Comparison of ENCODE assay signal across 9 mouse cellular contexts in genomic region chr9:45415912-45416311, GRCm38 (mm10). TPM values are rescaled to one million over a fixed set of nuclear protein-coding genes. Genes with fewer than 3 reads are reported as not detected.
DNase-seq lines count a peak whose midpoint lies in the region; ATAC-seq and TF ChIP-seq lines count a peak whose summit lies in the region.
"Had no signal": no experiment of that assay in that cellular context is flagged by ENCODE, and none has a peak within 500 bp of the region (broad histone marks: within the 10 kb centered on the region; RNA-seq: fewer than 3 reads in every experiment).

No protein-coding gene starts in this region.

- 49% methylated on average over 4 of the region's 4 CpGs for WGBS in hindbrain, embryonic 14.5 days
- WGBS in hindbrain, embryonic 16.5 days = 46% methylated on average over 4 of the region's 4 CpGs
- WGBS in embryonic facial prominence, embryonic 14.5 days = 49% methylated on average over 4 of the region's 4 CpGs
- WGBS in olfactory bulb, adult 2 months = 35% methylated on average over 4 of the region's 4 CpGs

- no peaks in the 10 kb centered on the region for H3K36me3 ChIP-seq in hindbrain, embryonic 14.5 days (replicated peaks; ENCODE audit: control insufficient read depth, insufficient read depth)
- no peaks in the 10 kb centered on the region for H3K36me3 ChIP-seq in hindbrain, embryonic 16.5 days (ENCODE audit: control insufficient read depth, insufficient read depth, low read length)
- no peaks in the 10 kb centered on the region for H3K36me3 ChIP-seq in embryonic facial prominence, embryonic 14.5 days (ENCODE audit: control insufficient read depth, insufficient read depth, low read length)
- H3K36me3 ChIP-seq: embryonic facial prominence, embryonic 12.5 days had no signal

- peak; percentile 76 for DNase-seq in hindbrain, embryonic 14.5 days (ENCODE audit: low spot score)
- peak; percentile 17 to 37 for DNase-seq in CD8-positive naive resting alpha-beta T cell, adult 2 months (ENCODE audit: low read depth in 2 of 2, low spot score in 2 of 2)
- DNase-seq in adrenal gland, postnatal 14 days = peak; percentile 71
- peak; percentile 8 for DNase-seq in embryonic facial prominence, embryonic 14.5 days (ENCODE audit: low spot score)
- DNase-seq in layer of hippocampus, postnatal 25 days (ENCODE audit: extremely low spot score in 1 of 2, low spot score in 1 of 2) = peak; percentile 78 to 93

- peak; percentile 37 for TF ChIP-seq CTCF in olfactory bulb, adult 2 months (IDR thresholded peaks at IDR 0.05; ENCODE audit: insufficient read depth, low read depth, low read length)

- TF ChIP-seq POLR2A in olfactory bulb, adult 2 months (IDR thresholded peaks at IDR 0.05; ENCODE audit: insufficient read depth, low read depth, low read length) = no peak

- no peak for ATAC-seq in hindbrain, embryonic 14.5 days (ENCODE audit: low FRiP score)
- no peak for ATAC-seq in hindbrain, embryonic 16.5 days
- ATAC-seq in embryonic facial prominence, embryonic 14.5 days (ENCODE audit: low read depth) = no peak
- no peak for ATAC-seq in erythroid progenitor cell, adult 5-6 weeks (replicated peaks; ENCODE audit: low FRiP score, poor library complexity, severe bottlenecking)

- no peaks in the 10 kb centered on the region for H3K27me3 ChIP-seq in hindbrain, embryonic 14.5 days (ENCODE audit: control insufficient read depth, insufficient read depth, low read length)
- H3K27me3 ChIP-seq in hindbrain, embryonic 16.5 days (replicated peaks; ENCODE audit: control insufficient read depth, insufficient read depth, low read length) = no peaks in the 10 kb centered on the region
- no peaks in the 10 kb centered on the region for H3K27me3 ChIP-seq in embryonic facial prominence, embryonic 14.5 days (replicated peaks; ENCODE audit: control insufficient read depth, insufficient read depth, low read length)
- H3K27me3 ChIP-seq: embryonic facial prominence, embryonic 12.5 days had no signal

- no peak overlapping the region for H3K4me3 ChIP-seq in hindbrain, embryonic 14.5 days (replicated peaks; ENCODE audit: low read length)
- no peak overlapping the region for H3K4me3 ChIP-seq in hindbrain, embryonic 16.5 days (ENCODE audit: low read length)
- H3K4me3 ChIP-seq in embryonic facial prominence, embryonic 14.5 days (ENCODE audit: low read depth, low read length) = no peak overlapping the region
- H3K4me3 ChIP-seq in olfactory bulb, adult 2 months (ENCODE audit: insufficient read depth, low read depth, low read length) = no peak overlapping the region
- H3K4me3 ChIP-seq: embryonic facial prominence, embryonic 12.5 days had no signal

- H3K9me3 ChIP-seq in hindbrain, embryonic 14.5 days (ENCODE audit: control insufficient read depth, low read length) = no peaks in the 10 kb centered on the region
- H3K9me3 ChIP-seq in hindbrain, embryonic 16.5 days (ENCODE audit: control insufficient read depth, low read length) = no peaks in the 10 kb centered on the region
- no peaks in the 10 kb centered on the region for H3K9me3 ChIP-seq in embryonic facial prominence, embryonic 14.5 days (ENCODE audit: control insufficient read depth, low read length)
- H3K9me3 ChIP-seq: embryonic facial prominence, embryonic 12.5 days had no signal

- H3K27ac ChIP-seq in hindbrain, embryonic 14.5 days = no peak overlapping the region
- no peak overlapping the region for H3K27ac ChIP-seq in hindbrain, embryonic 16.5 days (ENCODE audit: low read depth, low read length)
- H3K27ac ChIP-seq in embryonic facial prominence, embryonic 14.5 days (replicated peaks; ENCODE audit: low read depth, low read length) = no peak overlapping the region
- no peak overlapping the region for H3K27ac ChIP-seq in olfactory bulb, adult 2 months (ENCODE audit: insufficient read depth, low read depth, low read length)
- H3K27ac ChIP-seq: embryonic facial prominence, embryonic 12.5 days had no signal

- no peak overlapping the region for H3K9ac ChIP-seq in hindbrain, embryonic 14.5 days
- no peak overlapping the region for H3K9ac ChIP-seq in hindbrain, embryonic 16.5 days (ENCODE audit: low read depth, low read length)
- no peak overlapping the region for H3K9ac ChIP-seq in embryonic facial prominence, embryonic 14.5 days (ENCODE audit: low read depth, low read length)
- H3K9ac ChIP-seq: embryonic facial prominence, embryonic 12.5 days had no signal

- H3K4me1 ChIP-seq in hindbrain, embryonic 14.5 days (replicated peaks; ENCODE audit: control insufficient read depth, insufficient read depth, low read length) = no peaks in the 10 kb centered on the region; the same call in 1 of the 2 replicates
- peaks cover 5% of the 10 kb centered on the region for H3K4me1 ChIP-seq in hindbrain, embryonic 16.5 days (ENCODE audit: control insufficient read depth, insufficient read depth, low read depth, low read length)
- H3K4me1 ChIP-seq in embryonic facial prominence, embryonic 14.5 days (ENCODE audit: control insufficient read depth, insufficient read depth, low read length) = no peaks in the 10 kb centered on the region
- H3K4me1 ChIP-seq in olfactory bulb, adult 2 months (ENCODE audit: control insufficient read depth, insufficient read depth, low read length) = peaks cover 10% of the 10 kb centered on the region
- H3K4me1 ChIP-seq: embryonic facial prominence, embryonic 12.5 days had no signal

- H3K4me2 ChIP-seq in hindbrain, embryonic 14.5 days (replicated peaks) = no peak overlapping the region
- H3K4me2 ChIP-seq in hindbrain, embryonic 16.5 days (ENCODE audit: low read length) = no peak overlapping the region
- no peak overlapping the region for H3K4me2 ChIP-seq in embryonic facial prominence, embryonic 14.5 days (ENCODE audit: low read depth, low read length)
- H3K4me2 ChIP-seq: embryonic facial prominence, embryonic 12.5 days had no signal

RNA-seq across cellular contexts. Expression of gene Dscaml1, which starts 10.5 kb away (rescaled TPM):
- 13.2 and 15.1 TPM in 2 replicates for polyA plus RNA-seq in hindbrain, embryonic 14.5 days (2014; fragmentation: Nextera tagmentation; extraction: Ambion mirVana)
- polyA plus RNA-seq in hindbrain, embryonic 16.5 days (2015; fragmentation: Nextera tagmentation; extraction: Ambion mirVana) = 10.8 and 17.7 TPM in 2 replicates
- 0.78 and 1.4 TPM in 2 replicates for total RNA-seq in adrenal gland, postnatal 14 days (2021)
- polyA plus RNA-seq in embryonic facial prominence, embryonic 14.5 days (2014; fragmentation: Nextera tagmentation; extraction: Ambion mirVana) = 0.86 and 1.1 TPM in 2 replicates
- 10 to 100 TPM; 74.4 to 96.5 TPM for total RNA-seq in layer of hippocampus, postnatal 25 days (2021)
- not detected in 2 replicates for polyA plus RNA-seq in olfactory bulb, adult 2 months (2012; ENCODE audit: insufficient read depth, insufficient read length, low replicate concordance, missing spikeins)
- not detected in 2 replicates for total RNA-seq in erythroid progenitor cell, adult 5-6 weeks (2015; ENCODE audit: low replicate concordance)
- not detected in 2 replicates for total RNA-seq in erythroid progenitor cell, adult 5-6 weeks (2017; ENCODE audit: low replicate concordance)

RNA-seq across cellular contexts. Expression of gene Fxyd2, which starts 16.4 kb away (rescaled TPM):
- 8.8 and 12.7 TPM in 2 replicates for polyA plus RNA-seq in hindbrain, embryonic 14.5 days (2014; fragmentation: Nextera tagmentation; extraction: Ambion mirVana)
- 11.7 and 15.7 TPM in 2 replicates for polyA plus RNA-seq in hindbrain, embryonic 16.5 days (2015; fragmentation: Nextera tagmentation; extraction: Ambion mirVana)
- 3.0 and 6.3 TPM in 2 replicates for total RNA-seq in adrenal gland, postnatal 14 days (2021)
- polyA plus RNA-seq in embryonic facial prominence, embryonic 14.5 days (2014; fragmentation: Nextera tagmentation; extraction: Ambion mirVana) = 5.3 and 5.4 TPM in 2 replicates
- total RNA-seq in layer of hippocampus, postnatal 25 days (2021) = 10 to 100 TPM in 1 of 2 experiments, 1 to 10 TPM in 1; 8.3 to 10.6 TPM
- polyA plus RNA-seq in olfactory bulb, adult 2 months (2012; ENCODE audit: insufficient read depth, insufficient read length, low replicate concordance, missing spikeins) = not detected in 2 replicates
- total RNA-seq in erythroid progenitor cell, adult 5-6 weeks (2015; ENCODE audit: low replicate concordance) = 2.5 TPM in 1 of 2 replicates, not detected in the other
- not detected in 2 replicates for total RNA-seq in erythroid progenitor cell, adult 5-6 weeks (2017; ENCODE audit: low replicate concordance)

RNA-seq across cellular contexts. Expression of gene Fxyd6, which starts 45.9 kb away (rescaled TPM):
- polyA plus RNA-seq in hindbrain, embryonic 14.5 days (2014; fragmentation: Nextera tagmentation; extraction: Ambion mirVana) = 377 and 410 TPM in 2 replicates
- polyA plus RNA-seq in hindbrain, embryonic 16.5 days (2015; fragmentation: Nextera tagmentation; extraction: Ambion mirVana) = 679 and 766 TPM in 2 replicates
- 110 and 140 TPM in 2 replicates for total RNA-seq in adrenal gland, postnatal 14 days (2021)
- 56.9 and 71.4 TPM in 2 replicates for polyA plus RNA-seq in embryonic facial prominence, embryonic 14.5 days (2014; fragmentation: Nextera tagmentation; extraction: Ambion mirVana)
- 100 to 1,000 TPM in 1 of 2 experiments, 10 to 100 TPM in 1; 82.2 to 112 TPM for total RNA-seq in layer of hippocampus, postnatal 25 days (2021)
- not detected in 2 replicates for polyA plus RNA-seq in olfactory bulb, adult 2 months (2012; ENCODE audit: insufficient read depth, insufficient read length, low replicate concordance, missing spikeins)
- not detected in 2 replicates for total RNA-seq in erythroid progenitor cell, adult 5-6 weeks (2015; ENCODE audit: low replicate concordance)
- total RNA-seq in erythroid progenitor cell, adult 5-6 weeks (2017; ENCODE audit: low replicate concordance) = not detected in 2 replicates

Comparison
In these comparisons a context has a peak if more than half of its experiments do, and no peak if none do; other contexts are left out.
1. DNase-seq: peak in every context shown above with its lines; median percentile 86 in layer of hippocampus, postnatal 25 days; 76 in hindbrain, embryonic 14.5 days; 71 in adrenal gland, postnatal 14 days; 27 in CD8-positive naive resting alpha-beta T cell, adult 2 months; 8 in embryonic facial prominence, embryonic 14.5 days.